Mouse (Mus musculus): Measurements from ENCODE around the gene Slc6a5. TPM values are rescaled to one million over a fixed set of nuclear protein-coding genes. Genes with fewer than 3 reads are reported as not detected.
A peak's percentile ranks its signal among the peaks of the same experiment; 100 is the strongest.

Slc6a5 gene
- polyA plus RNA-seq, 1 experiment from 2014 or later, result 0.13 TPM

DNA sequence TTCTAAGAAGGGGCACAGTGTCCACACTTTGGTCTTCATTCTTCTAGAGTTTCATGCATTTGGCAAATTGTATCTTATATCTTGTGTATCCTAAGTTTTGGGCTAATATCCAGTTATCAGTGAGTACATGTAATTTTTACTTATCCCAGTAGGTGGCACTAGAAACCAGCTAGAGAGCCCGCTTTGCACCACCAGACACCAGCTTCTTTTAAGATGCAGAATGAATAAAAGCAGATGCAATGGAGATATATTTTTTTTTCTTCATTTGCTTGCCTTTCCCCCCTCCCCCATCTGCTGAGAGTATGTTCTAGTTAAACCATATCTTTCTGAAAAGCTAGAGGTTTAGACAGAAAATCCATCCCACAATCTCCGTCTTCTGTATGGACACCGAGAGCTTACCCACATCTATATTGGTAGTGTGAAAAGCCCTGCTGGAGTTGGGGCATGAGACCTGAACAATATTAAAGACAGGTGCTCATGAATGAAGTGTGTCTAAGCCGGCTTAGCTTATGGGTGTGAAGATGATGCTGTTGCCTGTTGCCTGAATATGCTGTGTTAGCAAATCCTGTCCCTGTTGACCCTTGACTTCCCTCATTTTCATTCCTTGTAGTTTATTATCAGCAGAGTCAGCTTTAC, 43.7 kb downstream of the Slc6a5 start:
- WGBS, result 52% methylated on average over 4 of the region's 4 CpGs
- Histone ChIP-seq H3K9ac (no peak overlapping the region), H3K9me3 (no peaks in the 10 kb centered on the region), H3K4me3 (no peak overlapping the region), H3K36me3 (no peaks in the 10 kb centered on the region), H3K27me3 (no peaks in the 10 kb centered on the region; the same call in 1 of the 2 replicates), H3K4me2 (replicated peaks) (no peak overlapping the region), H3K4me1 (no peaks in the 10 kb centered on the region), H3K27ac (no peak overlapping the region)
- ATAC-seq (ENCODE audit: insufficient number of reproducible peaks, insufficient read depth, low FRiP score, low TSS enrichment), result no peak

- H3K9me3 ChIP-seq, result no peaks in the 10 kb centered on the region
- ATAC-seq (ENCODE audit: insufficient number of reproducible peaks, insufficient read depth, low FRiP score, low TSS enrichment), result no peak
- H3K9ac ChIP-seq, result no peak overlapping the region
- H3K27ac ChIP-seq, result no peak overlapping the region
- H3K4me3 ChIP-seq, result no peak overlapping the region
- no peaks in the 10 kb centered on the region; the same call in 1 of the 2 replicates for H3K27me3 ChIP-seq
- WGBS, result 75% methylated on average over 7 of the region's 7 CpGs
- no peak overlapping the region for H3K4me2 ChIP-seq (replicated peaks)
- no peaks in the 10 kb centered on the region for H3K36me3 ChIP-seq
- H3K4me1 ChIP-seq, result no peaks in the 10 kb centered on the region
These were observed 44.9 kb downstream of the Slc6a5 start for GRCm38 (mm10) chr7:49954834-49955233.

DNA sequence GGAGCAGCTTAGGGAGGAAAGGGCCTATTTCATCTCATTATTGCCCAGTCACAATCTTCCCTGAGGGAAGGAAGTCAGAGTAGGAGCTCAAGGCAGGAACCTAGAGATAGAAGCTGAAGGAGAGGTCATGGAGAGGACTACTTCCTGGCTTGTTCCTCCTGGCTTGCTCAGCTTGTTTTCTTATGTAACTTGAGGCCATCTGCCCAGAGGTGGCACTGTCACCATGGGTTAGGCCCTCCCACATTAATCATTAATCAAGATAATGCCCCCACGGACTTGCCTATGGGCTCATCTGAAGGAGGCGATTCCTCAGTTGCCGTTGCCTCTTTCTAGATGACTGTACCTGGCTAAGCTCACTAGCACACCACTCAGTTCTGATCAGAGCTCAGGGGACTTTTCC, 47.2 kb downstream of the Slc6a5 start:
- Histone ChIP-seq H3K36me3 (no peaks in the 10 kb centered on the region), H3K27ac (no peak overlapping the region), H3K9ac (no peak overlapping the region), H3K9me3 (no peaks in the 10 kb centered on the region), H3K4me2 (replicated peaks) (no peak overlapping the region), H3K4me1 (no peaks in the 10 kb centered on the region), H3K27me3 (no peaks in the 10 kb centered on the region), H3K4me3 (no peak overlapping the region)
- no peak for ATAC-seq (ENCODE audit: insufficient number of reproducible peaks, insufficient read depth, low FRiP score, low TSS enrichment)
- 76% methylated on average over 3 of the region's 3 CpGs for WGBS

GRCm38 (mm10) chr7:49963764-49964163, 53.8 kb downstream of the Slc6a5 start:
- no peak for ATAC-seq (ENCODE audit: insufficient number of reproducible peaks, insufficient read depth, low FRiP score, low TSS enrichment)
- H3K36me3 ChIP-seq, result no peaks in the 10 kb centered on the region
- 75% methylated on average over 2 of the region's 2 CpGs for WGBS

GRCm38 (mm10) chr7:49969516-49969915, 59.6 kb downstream of the Slc6a5 start:
- no peak overlapping the region for H3K4me2 ChIP-seq (replicated peaks)
- no peak for ATAC-seq (ENCODE audit: insufficient number of reproducible peaks, insufficient read depth, low FRiP score, low TSS enrichment)
- no peak overlapping the region for H3K4me3 ChIP-seq
- H3K9me3 ChIP-seq, result no peaks in the 10 kb centered on the region
- H3K4me1 ChIP-seq, result peaks cover under 1% of the 10 kb centered on the region; the same call in 1 of the 2 replicates
- H3K27me3 ChIP-seq, result peaks cover 19% of the 10 kb centered on the region
- H3K27ac ChIP-seq, result no peak overlapping the region
- no peaks in the 10 kb centered on the region for H3K36me3 ChIP-seq
- 53% methylated on average over 4 of the region's 4 CpGs for WGBS
- no peak overlapping the region for H3K9ac ChIP-seq

More at GRCm38 (mm10) chr7:49963764-49964163, 53.8 kb downstream of the Slc6a5 start:
- no peak overlapping the region for H3K27ac ChIP-seq
- no peak overlapping the region for H3K9ac ChIP-seq
- no peak overlapping the region for H3K4me3 ChIP-seq
- no peaks in the 10 kb centered on the region for H3K27me3 ChIP-seq
- H3K4me1 ChIP-seq, result no peaks in the 10 kb centered on the region
- no peak overlapping the region for H3K4me2 ChIP-seq (replicated peaks)
- no peaks in the 10 kb centered on the region for H3K9me3 ChIP-seq

DNA sequence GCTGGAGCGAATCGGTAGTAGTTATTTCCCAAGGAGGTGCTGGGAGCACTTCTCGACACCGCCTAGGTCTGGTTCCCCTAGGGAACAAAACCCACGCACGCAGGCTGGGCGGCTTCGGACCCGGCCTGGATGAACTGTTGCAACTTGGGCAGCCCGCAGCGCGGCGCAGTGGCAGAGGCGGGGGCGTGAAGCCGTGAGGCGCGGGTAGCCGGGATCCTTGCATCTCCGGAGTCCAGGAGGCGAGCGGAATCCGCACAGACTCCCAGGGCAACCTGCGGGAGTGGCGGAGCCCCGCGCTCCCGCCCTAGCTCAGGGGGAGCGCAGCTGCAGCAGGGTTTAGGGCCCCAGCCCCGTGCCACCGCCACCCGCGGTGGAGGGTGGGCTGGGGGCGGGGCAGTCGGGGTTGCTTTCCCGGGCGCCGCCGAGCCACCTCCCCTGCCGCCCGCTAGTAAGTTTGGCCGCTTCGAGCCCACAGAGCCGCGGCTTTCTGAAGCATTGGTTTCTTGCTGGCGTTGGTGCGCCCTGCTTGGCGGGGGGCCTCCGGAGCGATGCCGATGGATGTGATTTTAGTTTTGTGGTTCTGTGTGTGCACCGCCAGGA, 65.0 kb downstream of the Slc6a5 start, which contains the start of gene Nell1:
Gene Nell1, plus strand, starts transcription at position 24 of the 600 bp plus-strand sequence.
- ATAC-seq (ENCODE audit: insufficient number of reproducible peaks, insufficient read depth, low FRiP score, low TSS enrichment), result 0 out of 2 replicates have a peak, but pooled peaks have one; percentile 26
- peak within 1 kb of the TSS; percentile 53 for H3K4me3 ChIP-seq
- peaks cover 72% of the 10 kb centered on the region for H3K27me3 ChIP-seq
- peaks cover 12% of the 10 kb centered on the region; the same call in 1 of the 2 replicates for H3K4me1 ChIP-seq
- WGBS, result under 1% methylated on average over 52 of the region's 52 CpGs
- peak within 1 kb of the TSS; percentile 96 for H3K4me2 ChIP-seq (replicated peaks)
- peak within 1 kb of the TSS; percentile 50 for H3K9ac ChIP-seq
- H3K36me3 ChIP-seq, result no peaks in the 10 kb centered on the region
- no peak within 1 kb of the TSS for H3K27ac ChIP-seq
- no peaks in the 10 kb centered on the region for H3K9me3 ChIP-seq

DNA sequence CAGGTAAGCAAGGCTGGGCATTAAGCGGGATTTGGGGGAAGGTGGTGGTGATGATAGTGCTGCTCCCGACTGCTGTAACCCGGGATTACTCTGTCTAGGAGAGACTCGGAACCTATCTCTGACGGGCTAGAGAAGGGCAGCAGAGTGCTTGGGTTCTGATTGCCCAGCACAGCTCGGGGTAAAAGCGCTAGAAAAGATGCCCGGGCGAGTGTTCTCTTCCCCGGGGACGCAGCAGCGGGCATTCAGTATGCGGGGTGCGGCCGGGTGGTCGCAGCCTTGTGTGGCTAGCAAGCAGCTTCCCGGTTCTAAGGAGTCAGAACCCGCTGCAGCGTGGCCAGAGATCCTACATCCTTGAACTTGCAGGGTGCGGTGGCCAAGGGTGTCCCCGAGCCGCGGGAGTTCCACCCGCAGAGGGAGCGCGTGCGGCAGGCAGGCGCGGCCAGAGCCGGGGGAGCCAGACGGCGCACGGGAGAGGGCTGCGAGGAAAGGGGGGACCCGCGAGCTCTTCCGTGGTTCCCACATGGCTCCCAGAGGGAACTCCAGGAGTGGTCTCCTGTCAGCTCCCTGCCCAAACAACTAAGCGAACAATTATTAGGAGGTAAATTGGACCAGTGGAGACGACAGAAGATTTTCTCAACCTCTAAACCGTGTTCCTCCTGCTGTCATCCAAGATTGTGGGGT, 65.6 kb downstream of the Slc6a5 start:
- under 1% methylated on average over 40 of the region's 40 CpGs for WGBS
- peak overlapping the region; percentile 50 for H3K9ac ChIP-seq
- no peaks in the 10 kb centered on the region for H3K36me3 ChIP-seq
- H3K27me3 ChIP-seq, result peaks cover 78% of the 10 kb centered on the region
- peak overlapping the region; percentile 53 for H3K4me3 ChIP-seq
- H3K4me1 ChIP-seq, result peaks cover 12% of the 10 kb centered on the region; the same call in 1 of the 2 replicates
- peak overlapping the region; percentile 96 for H3K4me2 ChIP-seq (replicated peaks)
- no peak for ATAC-seq (ENCODE audit: insufficient number of reproducible peaks, insufficient read depth, low FRiP score, low TSS enrichment)
- no peaks in the 10 kb centered on the region for H3K9me3 ChIP-seq
- no peak overlapping the region for H3K27ac ChIP-seq

DNA sequence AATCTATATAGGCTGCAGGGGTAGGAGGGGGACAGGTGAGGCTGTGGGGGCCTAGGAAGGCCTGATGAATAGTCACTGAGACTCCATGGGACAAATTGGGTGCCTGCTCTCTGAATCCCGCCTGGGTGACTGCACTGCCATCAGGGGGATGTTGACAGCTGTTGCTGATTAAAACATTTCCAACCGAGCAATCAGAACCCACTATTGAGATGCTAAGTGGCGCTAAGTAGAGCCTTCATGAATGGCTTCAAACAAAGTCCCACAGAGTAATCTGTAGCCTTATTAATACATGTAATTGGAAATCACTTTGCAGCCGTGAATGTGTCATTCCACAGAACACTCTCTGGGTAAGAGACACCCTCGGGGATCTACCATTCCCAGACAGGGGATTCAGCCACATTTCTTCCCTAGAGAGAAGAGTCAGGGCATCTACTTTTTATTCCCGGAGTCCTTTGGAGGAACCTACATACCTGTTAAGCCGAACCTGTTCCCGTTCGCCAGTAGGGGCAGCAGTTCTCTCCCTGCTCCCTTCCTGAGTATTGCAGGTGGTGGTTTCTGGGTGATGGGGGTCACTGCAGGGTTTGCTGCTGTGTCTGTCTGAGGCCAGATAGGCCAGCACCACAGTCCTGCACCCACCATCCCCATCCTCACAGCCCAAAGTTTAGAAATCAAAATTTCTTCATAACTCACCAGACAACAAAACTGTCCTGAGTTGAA, 71.7 kb downstream of the Slc6a5 start:
- H3K4me1 ChIP-seq, result no peaks in the 10 kb centered on the region
- 12% methylated on average over 9 of the region's 9 CpGs for WGBS
- no peak for ATAC-seq (ENCODE audit: insufficient number of reproducible peaks, insufficient read depth, low FRiP score, low TSS enrichment)
- H3K36me3 ChIP-seq, result no peaks in the 10 kb centered on the region
- H3K4me2 ChIP-seq (replicated peaks), result no peak overlapping the region
- H3K27ac ChIP-seq, result no peak overlapping the region
- H3K9me3 ChIP-seq, result no peaks in the 10 kb centered on the region
- no peak overlapping the region for H3K9ac ChIP-seq
- peaks cover 39% of the 10 kb centered on the region for H3K27me3 ChIP-seq
- no peak overlapping the region for H3K4me3 ChIP-seq

DNA sequence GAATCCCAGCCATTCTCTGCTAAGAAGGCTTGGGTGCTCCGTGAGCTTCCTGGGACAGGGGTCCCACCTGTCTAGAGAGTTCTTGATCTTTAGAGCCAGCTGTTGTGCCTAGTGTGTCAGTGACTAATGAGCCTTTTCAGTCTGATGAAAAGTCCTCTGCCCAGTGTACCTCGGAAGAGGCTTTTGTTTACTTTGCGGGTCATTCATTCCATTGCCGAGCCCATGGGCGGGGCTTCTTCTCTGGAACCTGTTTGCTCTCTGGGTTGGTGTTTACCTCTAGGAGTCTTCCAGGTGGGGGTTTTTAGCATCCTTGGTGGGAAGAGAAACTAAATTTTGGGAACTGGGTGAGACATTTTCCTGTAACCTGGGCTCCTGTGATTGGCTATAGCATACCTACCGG, 74.8 kb downstream of the Slc6a5 start:
- Histone ChIP-seq H3K4me2 (replicated peaks) (no peak overlapping the region), H3K9me3 (no peaks in the 10 kb centered on the region), H3K27me3 (peaks cover 11% of the 10 kb centered on the region; the same call in 1 of the 2 replicates), H3K27ac (no peak overlapping the region), H3K4me3 (no peak overlapping the region), H3K9ac (no peak overlapping the region), H3K4me1 (no peaks in the 10 kb centered on the region), H3K36me3 (no peaks in the 10 kb centered on the region)
- WGBS, result 30% methylated on average over 6 of the region's 6 CpGs
- no peak for ATAC-seq (ENCODE audit: insufficient number of reproducible peaks, insufficient read depth, low FRiP score, low TSS enrichment)

DNA sequence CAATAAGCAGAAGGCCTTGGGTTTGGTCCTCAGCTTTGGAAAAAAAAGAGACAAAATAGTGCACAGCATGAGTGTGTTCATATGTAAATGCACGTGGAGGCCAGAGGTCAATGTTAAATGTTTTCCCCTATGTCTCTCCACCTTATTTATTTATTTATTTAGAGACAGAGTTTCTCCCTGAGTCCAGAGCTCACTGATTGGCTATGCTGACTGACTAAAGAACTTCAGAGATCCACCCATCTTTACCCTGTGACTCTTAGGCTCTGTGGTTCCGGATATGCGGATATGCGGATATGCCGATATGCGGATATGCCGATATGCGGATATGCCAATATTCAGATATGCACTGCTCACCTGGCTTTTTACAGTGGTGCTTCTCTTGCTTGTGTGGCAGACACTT, 76.0 kb downstream of the Slc6a5 start:
- 92% methylated on average over 8 of the region's 8 CpGs for WGBS
- ATAC-seq (ENCODE audit: insufficient number of reproducible peaks, insufficient read depth, low FRiP score, low TSS enrichment), result no peak
- H3K4me1 ChIP-seq, result no peaks in the 10 kb centered on the region
- no peak overlapping the region for H3K9ac ChIP-seq
- H3K4me3 ChIP-seq, result no peak overlapping the region
- H3K27ac ChIP-seq, result no peak overlapping the region
- H3K4me2 ChIP-seq (replicated peaks), result no peak overlapping the region
- no peaks in the 10 kb centered on the region for H3K36me3 ChIP-seq
- H3K27me3 ChIP-seq, result no peaks in the 10 kb centered on the region
- no peaks in the 10 kb centered on the region for H3K9me3 ChIP-seq

DNA sequence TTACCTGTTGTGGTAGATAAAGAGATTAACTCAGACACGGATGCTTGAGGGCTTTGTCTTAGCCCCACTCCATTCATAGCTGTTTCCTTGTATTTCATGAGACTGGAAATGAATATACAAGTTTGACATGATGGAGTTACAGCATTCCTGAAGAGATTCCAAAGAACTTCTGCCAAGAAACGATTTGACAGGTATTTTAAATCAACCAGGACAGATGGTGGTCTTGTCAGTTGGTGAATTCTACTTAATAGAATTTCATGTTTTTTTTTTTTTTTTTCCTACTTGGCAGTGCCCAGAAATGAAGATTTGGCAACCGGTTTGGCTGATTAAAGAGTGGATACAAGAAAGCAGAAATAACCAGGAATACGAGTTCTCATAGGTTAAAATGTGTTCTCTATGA, 89.4 kb downstream of the Slc6a5 start:
- Histone ChIP-seq H3K36me3 (no peaks in the 10 kb centered on the region), H3K4me1 (no peaks in the 10 kb centered on the region), H3K27me3 (no peaks in the 10 kb centered on the region), H3K27ac (no peak overlapping the region), H3K4me2 (replicated peaks) (no peak overlapping the region), H3K9me3 (no peaks in the 10 kb centered on the region), H3K9ac (no peak overlapping the region), H3K4me3 (no peak overlapping the region)
- 77% methylated on average over 4 of the region's 4 CpGs for WGBS
- no peak for ATAC-seq (ENCODE audit: insufficient number of reproducible peaks, insufficient read depth, low FRiP score, low TSS enrichment)

All from embryonic facial prominence, embryonic 12.5 days (tissue).